Mouse (Mus musculus): Measurements from ENCODE around the gene Camk2b.

- TF ChIP-seq POLR2A (IDR thresholded peaks at IDR 0.05; ENCODE audit: borderline replicate concordance, extremely low read depth, low read depth, low read length) (no peak), CTCF (IDR thresholded peaks at IDR 0.05; ENCODE audit: insufficient read depth, low read length) (no peak)
Observed at GRCm38 (mm10) chr11:6037686-6038085, 28.5 kb downstream of the Camk2b start.

Measured in lung, adult 2 months (tissue).